Mouse (Mus musculus) megakaryocyte, embryonic 14.5 days (primary cell): ENCODE measurements around the gene Lemd1.

Experiments
- FLI1 ChIP-seq: IDR thresholded peaks from 2 replicates; pipeline ENCODE4 v1.6.1; 2012; ENCODE audit warnings: low read length, inconsistent platforms, mixed read lengths
- GATA1 ChIP-seq: IDR thresholded peaks from 3 replicates; pipeline ENCODE4 v1.6.1; 2012; ENCODE audit warnings: mixed read lengths, low read length, inconsistent platforms, borderline replicate concordance

DNA sequence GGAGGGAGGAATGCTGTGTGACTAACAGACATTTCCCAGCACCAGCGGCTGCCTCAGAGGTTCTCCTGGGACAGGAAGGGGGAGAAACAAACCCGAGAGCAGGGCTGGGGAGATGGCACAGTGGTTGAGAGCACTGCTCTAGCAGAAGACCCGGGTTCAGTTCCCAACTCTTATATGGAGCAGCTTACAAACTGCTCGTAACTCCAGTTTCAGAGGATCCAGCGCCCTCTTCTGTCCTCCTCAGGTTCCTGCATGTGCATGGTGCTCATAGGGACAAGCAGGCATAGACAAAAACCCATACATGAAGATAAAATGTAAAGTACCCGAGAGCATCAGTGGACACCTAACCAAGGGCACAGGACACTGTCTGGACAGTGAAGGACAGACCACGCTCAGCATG, 19.7 kb downstream of the Lemd1 start:
- TF ChIP-seq FLI1: no peak
- TF ChIP-seq GATA1: no peak
